Mouse (Mus musculus): ENCODE measurements around the gene Gpr18. TPM values are rescaled to one million over a fixed set of nuclear protein-coding genes. Genes with fewer than 3 reads are reported as not detected.
A peak's percentile ranks its signal among the peaks of the same experiment; 100 is the strongest.

Gene Gpr18
- total RNA-seq, 1 experiment from 2014 or later = 0.67 TPM

- DNase-seq = no peak
These were observed 33.9 kb upstream of the Gpr18 start for GRCm38 (mm10) chr14:121949436-121949835.

DNA sequence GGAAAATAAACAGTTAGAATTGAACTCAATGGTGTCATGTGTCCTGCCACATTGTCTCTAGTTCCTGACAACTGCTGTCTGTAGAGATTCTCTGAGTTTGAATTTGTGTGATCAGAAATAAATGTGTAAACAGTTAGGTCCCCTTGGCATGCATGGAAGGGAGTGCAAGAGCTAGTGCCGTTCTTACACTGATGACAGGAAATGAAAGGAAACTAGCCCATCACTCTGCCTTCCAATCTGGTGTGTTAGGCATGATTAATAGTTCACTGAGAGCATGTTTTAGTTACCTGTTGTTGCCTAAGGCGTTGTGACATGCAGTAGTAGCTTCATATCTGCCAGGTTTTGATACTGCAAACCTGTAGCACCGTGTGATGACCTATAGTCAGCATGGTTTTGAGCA, 32.4 kb upstream of the Gpr18 start:
- no peak for DNase-seq

GRCm38 (mm10) chr14:121947201-121947760, 31.7 kb upstream of the Gpr18 start:
- DNase-seq = no peak

DNA sequence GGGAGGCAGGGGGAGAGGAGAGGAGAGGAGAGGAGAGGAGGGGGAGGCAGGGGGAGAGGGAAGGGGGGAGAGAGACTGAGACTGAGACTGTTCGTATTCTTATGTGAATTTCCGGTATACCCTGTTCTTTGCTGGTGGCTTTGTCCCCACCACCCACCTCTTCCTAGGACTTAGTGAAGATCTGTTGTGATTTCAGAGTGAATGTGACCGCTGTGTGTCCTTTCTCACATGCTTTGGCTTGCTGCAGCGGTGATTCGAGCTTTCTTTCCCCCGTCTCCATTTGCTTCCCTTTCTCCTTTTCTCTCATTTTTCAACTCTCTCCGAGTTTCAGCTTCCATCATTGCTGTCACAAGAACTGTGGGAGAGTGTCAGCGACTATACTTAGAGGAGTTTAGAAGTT, 31.1 kb upstream of the Gpr18 start:
- DNase-seq = no peak

GRCm38 (mm10) chr14:121946131-121946530, 30.6 kb upstream of the Gpr18 start:
- DNase-seq = no peak

GRCm38 (mm10) chr14:121939582-121939981, 24.0 kb upstream of the Gpr18 start:
- DNase-seq = no peak

DNA sequence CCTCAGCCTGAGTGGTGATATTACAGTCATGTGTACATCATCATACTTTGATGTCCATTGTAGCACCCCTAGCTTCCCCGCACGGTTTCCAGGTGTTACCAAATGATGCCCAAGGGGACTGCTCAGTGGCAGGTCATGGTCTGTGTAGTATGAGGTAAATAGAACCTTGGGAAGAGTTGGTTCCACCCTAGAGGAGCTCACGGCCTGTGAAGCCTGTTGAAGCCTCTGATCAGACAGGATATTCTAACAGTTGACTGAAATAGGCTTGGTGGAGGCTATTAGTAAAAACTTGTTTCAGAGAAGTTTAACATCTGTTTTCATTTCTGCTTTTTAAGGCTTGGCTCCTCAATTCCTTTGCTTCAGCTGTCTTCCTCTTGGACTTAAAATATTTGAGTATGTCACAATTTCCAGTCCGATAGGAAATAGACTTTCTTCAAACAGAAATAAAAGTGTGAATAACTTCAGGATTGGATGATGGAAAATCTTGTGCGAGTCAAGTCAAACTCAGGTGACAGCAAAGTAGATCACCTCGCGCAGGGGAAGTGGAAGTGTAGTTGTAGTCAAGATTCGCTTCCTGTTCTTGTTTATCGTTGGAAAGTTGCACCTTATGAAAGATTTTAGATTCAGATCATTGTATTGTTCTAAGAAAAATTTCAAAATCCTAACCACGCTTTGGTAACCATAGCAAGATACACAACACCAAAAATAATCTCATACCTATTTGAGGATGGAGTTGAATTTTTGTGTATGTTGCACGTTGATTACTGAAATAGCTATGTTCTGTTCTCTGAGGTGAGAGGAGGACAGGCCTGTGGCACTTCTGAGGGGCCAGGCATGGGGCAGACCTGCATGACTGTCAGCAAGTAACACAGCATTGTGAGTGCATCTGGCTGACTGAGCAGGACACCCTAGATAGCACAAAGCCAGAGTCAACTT, 22.9 kb upstream of the Gpr18 start:
- DNase-seq = no peak

DNA sequence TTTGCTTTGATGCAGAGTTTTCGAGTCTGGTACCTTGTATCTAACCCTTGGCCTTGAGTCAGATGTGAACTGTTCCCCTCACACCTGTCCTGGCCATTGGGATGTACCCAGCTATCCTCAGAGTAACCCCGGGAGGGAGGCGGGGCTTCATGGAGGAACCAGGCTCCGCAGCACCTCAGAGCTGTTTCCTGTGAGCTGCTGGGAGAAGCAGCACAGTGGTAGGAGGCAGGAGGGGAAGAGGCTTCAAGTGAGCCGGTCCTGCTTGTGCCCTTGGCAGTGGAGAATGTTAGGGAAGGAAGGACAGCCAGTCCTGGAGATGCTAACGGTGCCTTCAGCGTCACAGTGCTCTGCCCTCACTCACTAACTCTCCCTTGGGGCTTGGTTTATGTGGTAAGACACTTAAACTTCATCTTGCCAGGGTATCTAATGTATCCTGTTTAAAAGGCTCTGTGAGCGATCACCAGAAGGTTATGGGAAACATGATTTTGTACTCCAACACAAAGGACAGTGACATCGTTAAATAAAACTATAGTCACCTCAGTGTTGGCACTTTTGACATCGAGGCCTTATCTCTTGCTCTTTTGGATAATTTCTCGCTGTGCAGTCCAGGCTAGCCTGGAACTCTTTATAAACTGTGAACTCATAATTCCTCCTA, 22.1 kb upstream of the Gpr18 start:
- DNase-seq = no peak

GRCm38 (mm10) chr14:121936856-121937255, 21.3 kb upstream of the Gpr18 start:
- DNase-seq = no peak

GRCm38 (mm10) chr14:121936356-121936755, 20.8 kb upstream of the Gpr18 start:
- no peak for DNase-seq

DNA sequence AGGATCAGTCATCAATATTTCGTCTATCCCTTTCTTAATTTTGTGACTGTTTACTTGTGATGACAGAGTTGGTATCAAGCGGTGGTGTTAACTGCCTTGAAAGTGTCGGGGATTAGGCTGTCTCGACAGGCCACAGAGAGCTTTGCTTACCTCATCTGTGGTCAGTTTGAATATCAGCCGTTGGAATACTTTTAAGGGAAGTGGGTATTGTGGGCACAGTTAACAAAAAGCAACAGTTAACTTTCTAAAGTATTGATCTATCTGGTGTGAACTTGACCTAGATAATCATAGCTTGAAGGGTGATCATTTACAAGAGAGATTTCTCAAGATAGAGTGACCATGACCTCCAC, 19.0 kb upstream of the Gpr18 start:
- no peak for DNase-seq

DNA sequence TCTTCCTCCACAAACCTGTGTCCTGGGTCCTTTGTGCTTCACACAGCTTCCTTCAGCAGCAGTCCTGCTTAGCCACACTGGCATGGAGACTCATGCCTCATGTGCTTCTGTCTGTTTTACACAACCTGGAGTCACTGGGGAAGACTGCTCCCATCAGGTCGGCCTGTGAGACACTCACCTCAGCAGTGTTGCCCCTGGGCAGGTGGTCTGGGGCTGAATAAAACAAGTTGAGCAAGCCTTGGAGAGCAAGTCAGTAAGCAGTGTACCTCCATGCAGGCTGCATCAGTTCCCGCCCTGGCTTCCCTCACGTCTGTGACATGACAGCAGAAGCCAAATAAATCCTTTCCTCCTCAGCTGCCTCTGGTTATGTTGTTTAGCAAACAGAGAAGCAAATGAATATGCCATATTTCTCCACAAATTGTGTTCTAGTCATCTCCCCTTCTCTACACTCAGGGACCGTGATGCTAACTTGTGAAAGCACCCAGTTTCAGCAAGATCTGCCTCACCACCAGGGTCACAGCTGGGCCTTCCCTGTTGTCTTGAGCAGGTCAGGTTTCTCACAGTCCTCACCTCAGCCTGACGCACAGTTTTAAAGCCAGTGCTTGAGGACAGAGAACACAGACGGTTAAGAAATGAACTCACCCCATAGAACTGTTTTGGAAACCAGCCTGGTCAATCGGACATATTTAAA, 18.5 kb upstream of the Gpr18 start:
- DNase-seq = no peak

GRCm38 (mm10) chr14:121932180-121932579, 16.6 kb upstream of the Gpr18 start:
- DNase-seq = no peak

DNA sequence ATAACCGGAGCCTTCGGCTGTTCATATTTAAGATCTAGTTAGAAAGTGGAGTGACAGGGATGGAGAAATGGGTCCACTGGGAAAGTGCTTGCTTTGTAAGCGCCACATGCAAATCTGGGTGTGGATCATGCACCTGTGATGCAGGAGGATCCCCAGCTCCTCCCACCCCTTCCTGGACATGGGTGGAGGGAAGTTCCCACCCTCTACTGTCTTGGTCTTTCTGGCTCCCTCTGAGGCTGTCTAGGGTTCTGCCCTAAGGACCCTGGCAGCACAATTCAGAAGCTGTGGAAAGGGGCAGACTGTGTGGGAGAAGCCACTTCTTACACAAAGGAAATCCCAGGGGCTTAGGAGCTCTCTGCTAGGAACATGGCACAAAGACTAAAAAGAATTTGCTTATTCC, 16.0 kb upstream of the Gpr18 start:
- no peak for DNase-seq

DNA sequence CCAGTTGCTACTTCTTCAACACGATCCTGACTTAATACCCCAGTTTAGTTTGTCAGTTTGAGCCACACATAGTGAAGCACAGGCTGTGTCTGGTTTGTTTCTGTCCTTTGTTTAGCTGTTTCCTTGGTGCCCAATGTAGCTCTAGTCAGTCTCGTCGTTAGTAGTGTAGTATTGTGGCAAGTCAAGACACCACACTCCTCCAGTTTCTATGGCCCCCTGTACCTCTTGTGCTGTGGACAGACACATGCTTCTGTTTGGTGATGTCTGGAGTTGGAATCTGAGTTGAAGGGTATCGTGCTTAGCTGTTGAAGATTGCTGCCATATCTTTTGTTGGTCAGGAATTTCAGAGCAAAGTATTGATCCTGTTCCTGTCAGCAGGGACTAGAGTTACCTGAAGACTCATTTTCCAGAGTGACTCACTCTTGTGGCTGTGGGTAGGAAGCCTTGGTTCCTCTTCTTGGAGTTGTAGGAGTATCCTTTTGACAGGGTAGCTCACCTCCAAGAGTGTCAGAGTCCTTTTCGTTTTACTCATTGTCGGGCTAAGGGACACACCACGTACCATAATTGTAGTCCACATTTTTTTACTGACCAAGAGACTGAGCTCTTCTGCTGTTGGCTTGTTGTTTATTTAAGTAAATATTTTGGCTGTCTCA, 15.3 kb upstream of the Gpr18 start:
- DNase-seq = no peak

DNA sequence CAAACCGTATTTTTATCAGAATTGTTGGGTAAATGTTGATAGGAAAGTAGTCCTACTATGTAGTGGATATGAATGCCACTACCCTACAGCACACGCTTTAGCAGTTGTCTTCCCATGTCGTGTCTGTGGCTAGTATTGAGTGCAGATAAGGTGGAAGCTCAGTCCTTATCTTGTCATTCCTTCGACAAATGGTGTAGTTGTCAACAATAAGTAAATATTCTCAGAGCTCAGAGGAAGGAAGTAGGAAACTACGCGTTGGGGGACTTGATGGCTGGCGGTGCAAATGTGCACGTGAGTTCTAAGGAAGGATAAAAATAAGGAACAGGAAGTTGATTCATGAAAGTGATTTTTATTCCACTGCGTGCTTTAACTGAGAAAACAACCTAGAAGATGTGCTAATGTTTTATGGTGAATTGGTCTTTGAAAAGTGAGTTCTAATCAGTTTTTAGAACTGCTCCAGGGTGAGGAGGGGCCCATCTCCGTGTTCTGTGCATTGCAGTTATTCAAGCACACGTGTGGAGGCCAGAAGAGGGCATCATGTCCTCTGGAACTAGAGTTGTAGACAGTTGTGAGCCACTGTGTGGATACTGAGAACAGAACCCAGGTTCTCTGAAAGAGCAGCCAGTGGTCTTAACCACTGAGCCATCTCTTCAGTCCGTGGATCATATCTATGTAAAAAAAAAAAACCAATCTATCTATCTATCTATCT, 13.8 kb upstream of the Gpr18 start:
- no peak for DNase-seq

GRCm38 (mm10) chr14:121928375-121929137, 13.0 kb upstream of the Gpr18 start:
- DNase-seq = peak; percentile 71

- no peak for DNase-seq
These were observed 11.9 kb upstream of the Gpr18 start for GRCm38 (mm10) chr14:121927451-121927850.

DNA sequence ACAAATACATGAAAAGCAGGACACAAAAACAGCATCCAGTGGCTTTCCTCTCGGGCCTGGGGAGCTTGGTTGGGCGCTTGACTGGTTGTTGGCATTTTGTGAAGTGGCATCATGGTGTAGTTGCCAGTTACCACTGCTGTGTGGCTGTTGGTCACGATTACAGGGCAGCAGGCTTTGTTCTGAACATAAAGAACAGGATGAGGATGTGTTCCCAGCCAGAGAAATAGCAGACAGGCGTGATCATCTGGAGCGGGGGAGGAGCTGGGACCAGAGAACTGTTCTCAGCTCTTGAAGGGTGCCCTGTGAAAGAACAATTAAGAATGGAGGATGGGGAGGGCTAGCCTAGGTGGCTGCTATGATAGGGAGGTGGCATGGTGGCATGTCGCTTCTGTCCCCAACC, 11.3 kb upstream of the Gpr18 start:
- DNase-seq = no peak

GRCm38 (mm10) chr14:121924876-121925275, 9.3 kb upstream of the Gpr18 start:
- no peak for DNase-seq

DNA sequence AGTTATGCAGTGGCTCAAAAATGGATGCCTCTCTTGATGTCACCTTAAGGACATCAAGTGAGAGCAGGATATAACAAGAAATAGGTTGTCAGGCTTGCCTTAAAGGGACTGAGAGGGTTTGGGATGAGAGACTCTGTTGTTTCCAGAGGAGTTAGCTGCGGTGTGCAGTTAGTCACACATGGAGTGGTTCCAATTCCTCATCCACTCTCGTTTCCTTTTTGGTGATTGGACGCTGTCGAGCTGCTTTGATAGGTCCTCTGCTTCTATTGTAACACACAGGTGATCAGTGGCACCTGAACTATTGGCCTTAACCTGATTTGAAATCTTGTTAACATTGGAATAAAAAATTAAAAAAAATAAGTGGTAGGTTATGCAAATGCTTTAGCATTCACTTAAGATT, 7.2 kb upstream of the Gpr18 start:
- no peak for DNase-seq
